Mouse (Mus musculus) activated CD4-positive, CD25-positive, alpha-beta regulatory T cell (primary cell): Measurements from ENCODE around the gene Hrg. TPM values are rescaled to one million over a fixed set of nuclear protein-coding genes. Genes with fewer than 3 reads are reported as not detected.

ENCODE experiments used
- polyA plus RNA-seq, 2 experiments: library from polyadenylated mRNA; unstranded; fragments of 100-300 nt; shearing (Covaris generic); gene quantifications; one replicate each; pipeline ENCODE4 v1.2.1; 2017

Hrg gene
- polyA plus RNA-seq = not detected

GRCm38 (mm10) chr16:22950840-22951395, at the start of gene Hrg:
Gene Hrg, plus strand, starts transcription at chr16:22951072.

GRCm38 (mm10) chr16:22918034-22918433, 32.8 kb upstream of the Hrg start, which contains the start of gene Fetub:
Gene Fetub, plus strand, starts transcription at chr16:22918334.

Other genes starting within 250 kb of the Hrg start
- gene Crygs, start 139.5 kb upstream of the Hrg start, polyA plus RNA-seq = not detected
- gene Tbccd1, start 93.4 kb upstream of the Hrg start, polyA plus RNA-seq = 10 to 100 TPM; 15.6 to 16.4 TPM
- gene Dnajb11, start 93.2 kb upstream of the Hrg start, polyA plus RNA-seq = 100 to 1,000 TPM; 111 to 145 TPM
- gene Ahsg, start 59.8 kb upstream of the Hrg start, polyA plus RNA-seq = not detected
- not detected for gene Fetub, start 32.7 kb upstream of the Hrg start, polyA plus RNA-seq
- gene Kng2, start 78.4 kb downstream of the Hrg start, polyA plus RNA-seq = not detected
- not detected for gene Kng1, start 106.8 kb downstream of the Hrg start, polyA plus RNA-seq
- gene Eif4a2, start 156.4 kb downstream of the Hrg start, polyA plus RNA-seq = 100 to 1,000 TPM; 178 to 215 TPM
- gene Rfc4, start 176.7 kb downstream of the Hrg start, polyA plus RNA-seq = 10 to 100 TPM; 33.1 to 35.5 TPM
- under 1 TPM in 1 of 2 experiments, not detected in 1; 0.60 TPM for gene Adipoq, start 195.5 kb downstream of the Hrg start, polyA plus RNA-seq